Comparison of ENCODE assay signal across 8 mouse cellular contexts in genomic region chr12:103643336-103643735, GRCm38 (mm10). TPM values are rescaled to one million over a fixed set of nuclear protein-coding genes. Genes with fewer than 3 reads are reported as not detected.
A peak's percentile ranks its signal among the peaks of the same experiment; 100 is the strongest.
DNase-seq lines count a peak whose midpoint lies in the region; ATAC-seq and TF ChIP-seq lines count a peak whose summit lies in the region.
"Had no signal": no experiment of that assay in that cellular context is flagged by ENCODE, and none has a peak within 500 bp of the region (broad histone marks: within the 10 kb centered on the region; RNA-seq: fewer than 3 reads in every experiment).

No protein-coding gene starts in this region.

- 1% methylated on average over 2 of the region's 2 CpGs for WGBS in forebrain, embryonic 16.5 days
- 0% methylated on average over 2 of the region's 2 CpGs for WGBS in midbrain, postnatal 0 days

- no peak overlapping the region for H3K4me2 ChIP-seq in forebrain, embryonic 16.5 days (ENCODE audit: low read length)
- H3K4me2 ChIP-seq in midbrain, postnatal 0 days (ENCODE audit: low read depth, low read length, poor library complexity, severe bottlenecking), result no peak overlapping the region

- H3K9me3 ChIP-seq in forebrain, embryonic 16.5 days (ENCODE audit: control insufficient read depth, low read length), result no peaks in the 10 kb centered on the region
- H3K9me3 ChIP-seq in midbrain, postnatal 0 days (ENCODE audit: low read length), result no peaks in the 10 kb centered on the region

- no peak overlapping the region for H3K27ac ChIP-seq in forebrain, embryonic 16.5 days (ENCODE audit: low read length)
- no peak overlapping the region for H3K27ac ChIP-seq in midbrain, postnatal 0 days (ENCODE audit: low read depth, low read length)

- no peaks in the 10 kb centered on the region for H3K4me1 ChIP-seq in forebrain, embryonic 16.5 days (replicated peaks; ENCODE audit: control insufficient read depth, insufficient read depth, low read length)
- no peaks in the 10 kb centered on the region for H3K4me1 ChIP-seq in midbrain, postnatal 0 days (ENCODE audit: insufficient read depth, low read length)

- no peak overlapping the region for H3K4me3 ChIP-seq in forebrain, embryonic 16.5 days (replicated peaks; ENCODE audit: low read length)
- no peak overlapping the region for H3K4me3 ChIP-seq in midbrain, postnatal 0 days (ENCODE audit: low read depth, low read length)

- no peak for ATAC-seq in Patski
- 0 out of 2 replicates have a peak, but pooled peaks have one; percentile 38 for ATAC-seq in forebrain, embryonic 16.5 days
- ATAC-seq in midbrain, postnatal 0 days (ENCODE audit: low FRiP score), result peak; percentile 72; the same call in 1 of the 2 replicates

- in situ Hi-C loops in Patski (cut with MboI; ENCODE audit: low pct_unique_long_range_greater_than_20kb), result no loop called here

- H3K9ac ChIP-seq in forebrain, embryonic 16.5 days (replicated peaks; ENCODE audit: low read depth, low read length), result no peak overlapping the region
- no peak overlapping the region for H3K9ac ChIP-seq in midbrain, postnatal 0 days (replicated peaks; ENCODE audit: low read length, poor library complexity, severe bottlenecking)

- intact Hi-C loops in left cerebral cortex, postnatal 36 days (cut with DNase I), result loop anchor here (5.0 kb wide), 2 partner anchors 146 to 216 kb away; partner anchors contain the start of gene Ddx24

- peak; percentile 94 for TF ChIP-seq CTCF in Patski (IDR thresholded peaks at IDR 0.05)
- TF ChIP-seq CTCF in midbrain, postnatal 0 days (IDR thresholded peaks at IDR 0.05), result peak; percentile 98

- POLR2A ChIA-PET in Patski (lab: Charles Lee), result no interaction called here

- H3K36me3 ChIP-seq in forebrain, embryonic 16.5 days (ENCODE audit: control insufficient read depth, insufficient read depth), result no peaks in the 10 kb centered on the region
- no peaks in the 10 kb centered on the region for H3K36me3 ChIP-seq in midbrain, postnatal 0 days (ENCODE audit: insufficient read depth, low read length)
- no peaks in the 10 kb centered on the region for H3K36me3 ChIP-seq in splenic B cell, adult 2 months (ENCODE audit: control insufficient read depth, insufficient read depth, low read length, poor library complexity, severe bottlenecking)

- CTCF ChIA-PET in Patski (lab: Charles Lee), result interaction anchor here (0.7 to 1.1 kb wide), 7 partner anchors 13 to 67 kb away, joined by 3 to 5 read pairs (median 3); no protein-coding TSS in a partner anchor

- no peak for DNase-seq in Patski (ENCODE audit: low read depth, low spot score)
- DNase-seq in c-Kit-positive CD71-negative TER-119-negative erythroid progenitor cells, embryonic 14.5 days (ENCODE audit: low read depth), result peak; percentile 61
- peak; percentile 85 for DNase-seq in kidney, adult 18-20 months
- peak; percentile 58 to 71 for DNase-seq in left cerebral cortex, postnatal 36 days (ENCODE audit: low spot score in 2 of 2)
- DNase-seq in midbrain, postnatal 0 days (ENCODE audit: low spot score), result peak; percentile 78
- peak; percentile 37 for DNase-seq in splenic B cell, adult 2 months (ENCODE audit: low read depth, low spot score)

- H3K27me3 ChIP-seq in Patski, result no peaks in the 10 kb centered on the region
- H3K27me3 ChIP-seq in forebrain, embryonic 16.5 days (replicated peaks; ENCODE audit: control insufficient read depth, insufficient read depth, low read length), result no peaks in the 10 kb centered on the region
- H3K27me3 ChIP-seq in midbrain, postnatal 0 days (ENCODE audit: insufficient read depth, low read length), result no peaks in the 10 kb centered on the region
- no peaks in the 10 kb centered on the region for H3K27me3 ChIP-seq in splenic B cell, adult 2 months (ENCODE audit: control insufficient read depth, insufficient read depth, low read length, poor library complexity, severe bottlenecking)

RNA-seq across cellular contexts. Expression of gene Serpina10, which starts 12.1 kb away (rescaled TPM):
- 109 TPM for polyA plus RNA-seq in Patski (2021)
- polyA plus RNA-seq in forebrain, embryonic 16.5 days (2015; fragmentation: Nextera tagmentation; extraction: Ambion mirVana), result 0.14 TPM in 1 of 2 replicates, not detected in the other
- total RNA-seq in left cerebral cortex, postnatal 36 days (2021), result not detected
- not detected in 2 replicates for total RNA-seq in midbrain, postnatal 0 days (2014; rRNA removed)
- polyA plus RNA-seq in midbrain, postnatal 0 days (2015; fragmentation: Nextera tagmentation; extraction: Ambion mirVana), result 0.04 TPM in 1 of 2 replicates, not detected in the other
- polyA plus RNA-seq: lung, embryonic 16.5 days had no signal

RNA-seq across cellular contexts. Expression of gene Serpina6, which starts 13.7 kb away (rescaled TPM):
- 46.6 TPM for polyA plus RNA-seq in Patski (2021)
- not detected in 2 replicates for polyA plus RNA-seq in forebrain, embryonic 16.5 days (2015; fragmentation: Nextera tagmentation; extraction: Ambion mirVana)
- total RNA-seq in left cerebral cortex, postnatal 36 days (2021), result not detected
- not detected in 2 replicates for total RNA-seq in midbrain, postnatal 0 days (2014; rRNA removed)
- polyA plus RNA-seq in midbrain, postnatal 0 days (2015; fragmentation: Nextera tagmentation; extraction: Ambion mirVana), result not detected in 2 replicates

RNA-seq across cellular contexts. Expression of gene Serpina16, which starts 32.6 kb away (rescaled TPM):
- 1.4 TPM for polyA plus RNA-seq in Patski (2021)
- polyA plus RNA-seq in forebrain, embryonic 16.5 days (2015; fragmentation: Nextera tagmentation; extraction: Ambion mirVana), result not detected in 2 replicates
- not detected for total RNA-seq in left cerebral cortex, postnatal 36 days (2021)
- not detected in 2 replicates for total RNA-seq in midbrain, postnatal 0 days (2014; rRNA removed)
- not detected in 2 replicates for polyA plus RNA-seq in midbrain, postnatal 0 days (2015; fragmentation: Nextera tagmentation; extraction: Ambion mirVana)
- polyA plus RNA-seq: lung, embryonic 16.5 days had no signal

RNA-seq across cellular contexts. Expression of gene Serpina1f, which starts 52.0 kb away (rescaled TPM):
- 0.49 TPM for polyA plus RNA-seq in Patski (2021)
- not detected in 2 replicates for polyA plus RNA-seq in forebrain, embryonic 16.5 days (2015; fragmentation: Nextera tagmentation; extraction: Ambion mirVana)
- total RNA-seq in left cerebral cortex, postnatal 36 days (2021), result not detected
- total RNA-seq in midbrain, postnatal 0 days (2014; rRNA removed), result not detected in 2 replicates
- not detected in 2 replicates for polyA plus RNA-seq in midbrain, postnatal 0 days (2015; fragmentation: Nextera tagmentation; extraction: Ambion mirVana)
- polyA plus RNA-seq: lung, embryonic 16.5 days had no signal

Comparison
In these comparisons a context has a peak if more than half of its experiments do, and no peak if none do; other contexts are left out.
1. RNA of gene Serpina10, which starts 12.1 kb away (polyA plus RNA-seq): 109 TPM in Patski (single experiment); 0.14 TPM in forebrain, embryonic 16.5 days and 0.04 TPM in midbrain, postnatal 0 days; every median in the first group is over 10 times any median in the second.
2. RNA of gene Serpina6, which starts 13.7 kb away (polyA plus RNA-seq): 46.6 TPM in Patski (single experiment); not detected in forebrain, embryonic 16.5 days and not detected in midbrain, postnatal 0 days; every median in the first group is over 10 times any median in the second.